ENCODE assay signal across 28 mouse cellular contexts in the genomic region with DNA sequence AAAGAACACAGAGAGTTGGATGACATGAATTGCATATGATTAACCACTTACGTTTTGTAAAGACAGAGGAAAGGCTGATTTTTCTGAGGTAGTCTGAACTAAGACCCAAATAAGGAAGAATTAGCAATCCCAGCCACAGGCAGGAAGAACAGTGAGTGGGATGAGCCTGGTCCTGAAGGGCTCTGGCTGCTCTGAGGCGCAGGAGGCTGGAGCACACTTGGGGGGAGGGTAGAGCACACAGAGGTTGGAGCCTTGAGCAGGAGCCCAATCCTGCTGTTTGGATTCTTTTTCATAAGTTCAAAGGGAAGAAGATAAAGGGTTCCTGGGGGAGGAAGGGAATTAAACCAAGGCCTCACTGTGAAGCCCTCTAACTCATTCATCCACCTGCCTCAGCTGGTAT. TPM values are rescaled to one million over a fixed set of nuclear protein-coding genes. Genes with fewer than 3 reads are reported as not detected.
DNase-seq lines count a peak whose midpoint lies in the region; ATAC-seq lines count a peak whose summit lies in the region.
"Had no signal": no experiment of that assay in that cellular context is flagged by ENCODE, and none has a peak within 500 bp of the region (broad histone marks: within the 10 kb centered on the region; RNA-seq: fewer than 3 reads in every experiment).

No protein-coding gene starts in this region.

- DNase-seq in adrenal gland, postnatal 14 days = peak; percentile 61
- no peak for DNase-seq in adrenal gland, adult 2 months
- DNase-seq in liver = peak; percentile 13
- no peak for DNase-seq in liver, embryonic 11.5 days (ENCODE audit: low spot score)
- DNase-seq in ovary, postnatal 36 days (ENCODE audit: low spot score) = peak; percentile 45
- DNase-seq in ovary, postnatal 10 days (ENCODE audit: low spot score) = no peak
- DNase-seq in kidney, postnatal 10 days = no peak
- DNase-seq: cerebellum, adult 18-20 months; cerebellum, adult 9-10 months; cerebellum, postnatal 14 days; gastrocnemius, postnatal 10 days; gastrocnemius, postnatal 36 days; heart, adult 2 months; heart, postnatal 14 days; heart, postnatal 4 days had no signal

- no peak for ATAC-seq in liver, embryonic 11.5 days (replicated peaks; ENCODE audit: low FRiP score)
- ATAC-seq: CD4-positive, CD25-positive, alpha-beta regulatory T cell, adult 4 months; forebrain, embryonic 13.5 days; forebrain, embryonic 16.5 days; hindbrain, postnatal 0 days; inflammation-experienced regulatory T-cells, adult 6 months; intestine, embryonic 16.5 days had no signal

- H3K9ac ChIP-seq in liver, embryonic 11.5 days (ENCODE audit: low read depth, low read length) = no peak overlapping the region
- H3K9ac ChIP-seq: embryonic facial prominence, embryonic 13.5 days; forebrain, embryonic 13.5 days; heart, embryonic 13.5 days; hindbrain, embryonic 14.5 days had no signal

- H3K27me3 ChIP-seq in liver, embryonic 11.5 days (replicated peaks; ENCODE audit: control insufficient read depth, insufficient read depth, low read length) = no peaks in the 10 kb centered on the region
- H3K27me3 ChIP-seq: embryonic facial prominence, embryonic 13.5 days; forebrain, embryonic 13.5 days; heart, embryonic 13.5 days had no signal

- H3K9me3 ChIP-seq in liver, embryonic 11.5 days (ENCODE audit: control insufficient read depth, low read length) = no peaks in the 10 kb centered on the region
- H3K9me3 ChIP-seq: embryonic facial prominence, embryonic 10.5 days; embryonic facial prominence, embryonic 13.5 days; forebrain, embryonic 10.5 days; forebrain, embryonic 13.5 days; heart, embryonic 10.5 days; heart, embryonic 13.5 days had no signal

- peaks cover 8% of the 10 kb centered on the region for H3K4me1 ChIP-seq in liver, embryonic 11.5 days (replicated peaks; ENCODE audit: control insufficient read depth, insufficient read depth, low read length)

- no peak overlapping the region for H3K4me3 ChIP-seq in liver, embryonic 11.5 days (ENCODE audit: low read depth, low read length)
- H3K4me3 ChIP-seq: embryonic facial prominence, embryonic 10.5 days; embryonic facial prominence, embryonic 13.5 days; forebrain, embryonic 10.5 days; forebrain, embryonic 13.5 days; heart, adult 2 months; heart, embryonic 10.5 days; heart, embryonic 13.5 days had no signal

- H3K27ac ChIP-seq in liver, embryonic 11.5 days (ENCODE audit: low read depth, low read length) = no peak overlapping the region
- H3K27ac ChIP-seq: embryonic facial prominence, embryonic 10.5 days; embryonic facial prominence, embryonic 13.5 days; forebrain, embryonic 10.5 days; forebrain, embryonic 13.5 days; heart, adult 2 months; heart, embryonic 10.5 days; heart, embryonic 13.5 days; hindbrain, embryonic 14.5 days; hindbrain, postnatal 0 days had no signal

- H3K4me2 ChIP-seq in liver, embryonic 11.5 days = no peak overlapping the region
- H3K4me2 ChIP-seq: embryonic facial prominence, embryonic 13.5 days; forebrain, embryonic 13.5 days; heart, embryonic 13.5 days; hindbrain, embryonic 14.5 days had no signal

- WGBS in liver, embryonic 11.5 days = 42% methylated on average over 2 of the region's 2 CpGs

- no peaks in the 10 kb centered on the region for H3K36me3 ChIP-seq in liver, embryonic 11.5 days (ENCODE audit: control insufficient read depth, insufficient read depth, low read length)
- H3K36me3 ChIP-seq: embryonic facial prominence, embryonic 10.5 days; embryonic facial prominence, embryonic 13.5 days; heart, embryonic 10.5 days; heart, embryonic 13.5 days had no signal

RNA-seq across cellular contexts. Expression of a gene that starts 1.9 kb away (rescaled TPM):
- 623 and 656 TPM in 2 replicates for total RNA-seq in adrenal gland, postnatal 14 days (2021)
- 1,000 to 10,000 TPM; 1,258 to 1,398 TPM for total RNA-seq in adrenal gland, adult 2 months (2021)
- 116 and 185 TPM in 2 replicates for polyA plus RNA-seq in adrenal gland, adult 2 months (2012; rRNA removed)
- polyA plus RNA-seq in liver, embryonic 11.5 days (2014; fragmentation: Nextera tagmentation; extraction: Ambion mirVana) = 29.3 and 32.2 TPM in 2 replicates

RNA-seq across cellular contexts. Expression of a gene that starts 47.8 kb away (rescaled TPM):
- 41.3 and 41.6 TPM in 2 replicates for total RNA-seq in adrenal gland, postnatal 14 days (2021)
- total RNA-seq in adrenal gland, adult 2 months (2021) = 10 to 100 TPM; 37.5 to 44.6 TPM
- polyA plus RNA-seq in adrenal gland, adult 2 months (2012; rRNA removed) = 13.3 and 20.3 TPM in 2 replicates
- polyA plus RNA-seq in liver, embryonic 11.5 days (2014; fragmentation: Nextera tagmentation; extraction: Ambion mirVana) = 0.08 and 0.14 TPM in 2 replicates

RNA-seq across cellular contexts. Expression of a gene that starts 55.1 kb away (rescaled TPM):
- total RNA-seq in adrenal gland, postnatal 14 days (2021) = 2.7 and 3.3 TPM in 2 replicates
- 1 to 10 TPM; 1.7 to 9.1 TPM for total RNA-seq in adrenal gland, adult 2 months (2021)
- 0.11 TPM in 1 of 2 replicates, not detected in the other for polyA plus RNA-seq in adrenal gland, adult 2 months (2012; rRNA removed)
- 0.05 and 0.18 TPM in 2 replicates for polyA plus RNA-seq in liver, embryonic 11.5 days (2014; fragmentation: Nextera tagmentation; extraction: Ambion mirVana)
- total RNA-seq: gastrocnemius, adult 18-20 months; heart, adult 2 months had no signal
- polyA plus RNA-seq: forebrain, embryonic 16.5 days; heart, adult 2 months had no signal

Comparison
In these comparisons a context has a peak if more than half of its experiments do, and no peak if none do; other contexts are left out.
1. DNase-seq: peak in adrenal gland, postnatal 14 days (single experiment), liver (single experiment) and ovary, postnatal 36 days (single experiment); none in adrenal gland, adult 2 months (single experiment), liver, embryonic 11.5 days (single experiment), ovary, postnatal 10 days (single experiment) and kidney, postnatal 10 days (single experiment).